Mouse (Mus musculus): ENCODE results near the gene Zmym1. TPM values are rescaled to one million over a fixed set of nuclear protein-coding genes. Genes with fewer than 3 reads are reported as not detected.

Zmym1 gene
- polyA plus RNA-seq, 1 experiment from 2014 or later: 20.7 TPM

Other genes with a start within 250 kb of the Zmym1 start
- gene Zmym4, start 93.0 kb downstream of the Zmym1 start, polyA plus RNA-seq (2014; fragmentation: Nextera tagmentation; extraction: Ambion mirVana): 19.5 and 20.9 TPM in 2 replicates
- 92.4 and 105 TPM in 2 replicates for gene Sfpq, start 39.8 kb downstream of the Zmym1 start, polyA plus RNA-seq (2014; fragmentation: Nextera tagmentation; extraction: Ambion mirVana)
- 20.5 and 25.4 TPM in 2 replicates for gene Zmym6, start 16.2 kb upstream of the Zmym1 start, polyA plus RNA-seq (2014; fragmentation: Nextera tagmentation; extraction: Ambion mirVana)
- gene Tmem35b, start 62.5 kb upstream of the Zmym1 start, polyA plus RNA-seq (2014; fragmentation: Nextera tagmentation; extraction: Ambion mirVana): 12.4 and 15.7 TPM in 2 replicates
- 2.3 and 2.8 TPM in 2 replicates for gene Dlgap3, start 108.1 kb upstream of the Zmym1 start, polyA plus RNA-seq (2014; fragmentation: Nextera tagmentation; extraction: Ambion mirVana)
- gene Smim12, start 182.6 kb upstream of the Zmym1 start, polyA plus RNA-seq (2014; fragmentation: Nextera tagmentation; extraction: Ambion mirVana): 45.7 and 47.9 TPM in 2 replicates

Measured in embryonic facial prominence, embryonic 14.5 days (tissue).